Mouse (Mus musculus) gastrocnemius, adult 2 months (tissue): ENCODE results near the gene Als2. TPM values are rescaled to one million over a fixed set of nuclear protein-coding genes. Genes with fewer than 3 reads are reported as not detected.

Source experiments
- DNase-seq: peaks from one replicate; pipeline ENCODE4 v3.0.0; 2022
- H3K27ac ChIP-seq: fragments of 200-600 bp; 2 replicates; pipeline ENCODE4 v1.8.1; 2022; ENCODE audit warnings: mild to moderate bottlenecking
- H3K4me3 ChIP-seq: fragments of 200-600 bp; 2 replicates; pipeline ENCODE4 v1.8.1; 2022; ENCODE audit warnings: mild to moderate bottlenecking, moderate library complexity
- CTCF ChIP-seq: fragments of 200-600 bp; IDR thresholded peaks from 2 replicates; pipeline ENCODE4 v1.8.1; 2022; ENCODE audit warnings: antibody characterized with exemption, mild to moderate bottlenecking, moderate library complexity
- intact Hi-C: fragments of 180-260 bp; cut with DNase I; formaldehyde crosslinking; loops from one replicate; pipeline ENCODE4 v1.15.1; 2025
- total RNA-seq, 2 experiments: library from RNA; stranded (reverse); gene quantifications; 2 replicates each; pipeline ENCODE4 v1.2.3; 2021

The Als2 gene
- total RNA-seq, 2 experiments from 2014 or later = 17.3 to 17.8 TPM

DNA sequence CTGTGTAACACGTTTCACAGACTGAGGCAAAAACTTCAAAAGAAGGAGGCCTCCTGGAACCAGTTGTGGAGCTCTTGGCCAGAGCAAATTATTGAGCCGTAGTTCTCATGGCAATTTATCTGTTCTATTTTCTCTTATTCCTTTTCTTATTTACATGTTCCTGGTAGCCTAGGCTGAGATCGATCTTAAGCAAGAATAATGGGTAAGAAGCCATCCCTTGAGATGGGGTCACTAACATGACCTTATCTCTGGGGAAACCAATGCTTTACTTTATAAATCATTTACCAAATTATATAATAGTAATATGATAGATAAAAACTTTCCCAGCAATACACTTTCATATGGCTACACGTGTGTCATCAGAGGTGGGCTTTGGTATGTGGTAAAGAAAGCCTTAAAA lies 84.7 kb downstream of the Als2 start:
- no peak for TF ChIP-seq CTCF

GRCm38 (mm10) chr1:59150542-59150941 lies 86.5 kb downstream of the Als2 start:
- no peak for DNase-seq
- intact Hi-C loops = no loop called here
- H3K27ac ChIP-seq = no peak overlapping the region
- H3K4me3 ChIP-seq = no peak overlapping the region
- no peak for TF ChIP-seq CTCF

More for the DNA sequence above, 84.7 kb downstream of the Als2 start:
- no peak for DNase-seq
- intact Hi-C loops = no loop called here
- no peak overlapping the region for H3K4me3 ChIP-seq
- H3K27ac ChIP-seq = no peak overlapping the region

DNA sequence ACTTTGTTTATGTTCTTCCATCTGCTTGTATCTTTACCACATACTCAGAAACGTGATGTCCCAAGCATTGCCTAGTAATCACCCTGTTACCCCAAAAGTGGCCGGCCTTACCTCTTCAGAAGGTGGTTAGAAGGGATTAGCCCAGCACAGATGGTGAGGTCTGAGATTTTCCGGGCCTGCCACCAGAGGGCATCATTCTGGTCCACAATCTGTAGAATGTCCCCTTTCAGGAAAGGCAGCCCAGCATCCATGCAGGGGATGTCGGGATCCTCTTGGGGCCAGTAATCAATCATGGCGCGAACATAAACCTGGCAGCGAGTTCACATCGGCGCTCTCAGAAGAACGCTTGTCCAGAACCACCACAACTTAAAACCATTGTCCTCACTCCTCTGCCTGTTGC lies 92.5 kb downstream of the Als2 start:
- intact Hi-C loops = loop anchor here (2.0 kb wide), 1 partner anchor 94 kb away; no protein-coding TSS in a partner anchor
- H3K27ac ChIP-seq = no peak overlapping the region

DNA sequence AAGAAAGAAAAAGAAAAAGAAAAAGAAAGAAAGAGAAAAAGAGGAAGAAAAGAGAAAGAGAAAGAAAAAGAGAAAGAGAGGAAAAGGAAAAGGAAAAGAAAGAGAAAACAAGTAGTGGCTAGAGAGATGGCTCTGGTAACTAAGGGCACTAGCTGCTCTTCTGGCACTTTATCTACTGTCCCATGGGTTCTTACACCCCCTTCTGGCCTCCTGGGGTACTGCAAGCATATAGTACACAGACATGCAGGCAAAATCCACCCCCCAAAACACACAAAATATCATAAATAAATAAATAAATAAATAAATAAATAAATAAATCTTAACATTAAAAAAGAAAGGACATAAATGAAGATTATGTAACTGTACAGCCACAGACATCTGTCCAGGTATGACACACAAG lies 94.2 kb downstream of the Als2 start:
- Histone ChIP-seq H3K4me3 (no peak overlapping the region), H3K27ac (no peak overlapping the region)
- peak; percentile 79 for TF ChIP-seq CTCF
- intact Hi-C loops = loop anchor here (1.0 kb wide), 1 partner anchor 373 kb away; no protein-coding TSS in a partner anchor
- peak; percentile 65 for DNase-seq

More for the DNA sequence above, 92.5 kb downstream of the Als2 start:
- H3K4me3 ChIP-seq = no peak overlapping the region
- DNase-seq = peak; percentile 32
- peak; percentile 58 for TF ChIP-seq CTCF

- Histone ChIP-seq H3K27ac (no peak overlapping the region), H3K4me3 (no peak overlapping the region)
- no peak for TF ChIP-seq CTCF
- intact Hi-C loops = no loop called here
- no peak for DNase-seq
Observed at GRCm38 (mm10) chr1:59134419-59134818, 102.6 kb downstream of the Als2 start.

DNA sequence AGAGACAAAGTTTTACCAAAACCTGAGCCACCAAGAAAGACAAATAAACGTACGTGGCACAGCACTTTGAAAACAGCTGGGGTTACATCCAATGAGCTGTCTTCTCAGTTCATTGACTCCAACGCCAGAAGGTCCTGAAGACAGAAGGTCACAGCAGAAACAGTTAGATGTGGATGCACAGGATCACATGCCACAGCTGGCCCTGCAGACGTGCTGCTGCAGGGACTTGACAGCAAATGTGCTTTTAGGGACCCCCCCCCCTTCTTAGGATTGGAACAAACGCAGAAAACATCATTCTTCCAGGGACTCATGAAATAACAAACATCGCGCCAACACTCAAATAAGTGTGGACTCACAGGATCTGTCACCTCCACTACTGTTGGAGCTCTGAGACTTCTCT lies 108.2 kb downstream of the Als2 start:
- TF ChIP-seq CTCF = no peak
- intact Hi-C loops = no loop called here
- DNase-seq = no peak
- no peak overlapping the region for H3K4me3 ChIP-seq
- no peak overlapping the region for H3K27ac ChIP-seq

DNA sequence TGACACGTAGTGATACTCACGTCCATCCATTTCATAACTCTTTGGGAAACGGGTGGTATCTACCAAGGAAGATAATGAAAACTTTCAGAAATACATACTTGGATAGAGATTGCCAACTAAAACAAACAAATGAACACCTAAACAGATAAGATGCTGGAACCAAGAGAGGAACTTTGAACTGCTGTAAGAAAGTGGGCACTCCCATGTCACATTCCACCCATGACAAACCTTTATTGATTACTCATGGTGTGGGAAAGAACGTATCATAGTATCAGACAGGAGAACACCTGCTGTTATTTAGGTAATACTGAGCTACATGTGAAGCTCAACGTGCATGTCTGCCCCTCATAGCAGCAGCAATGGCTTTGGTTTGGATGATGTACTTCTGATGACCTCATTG lies 111.5 kb downstream of the Als2 start:
- H3K4me3 ChIP-seq = no peak overlapping the region
- intact Hi-C loops = no loop called here
- no peak for TF ChIP-seq CTCF
- no peak overlapping the region for H3K27ac ChIP-seq
- DNase-seq = no peak

DNA sequence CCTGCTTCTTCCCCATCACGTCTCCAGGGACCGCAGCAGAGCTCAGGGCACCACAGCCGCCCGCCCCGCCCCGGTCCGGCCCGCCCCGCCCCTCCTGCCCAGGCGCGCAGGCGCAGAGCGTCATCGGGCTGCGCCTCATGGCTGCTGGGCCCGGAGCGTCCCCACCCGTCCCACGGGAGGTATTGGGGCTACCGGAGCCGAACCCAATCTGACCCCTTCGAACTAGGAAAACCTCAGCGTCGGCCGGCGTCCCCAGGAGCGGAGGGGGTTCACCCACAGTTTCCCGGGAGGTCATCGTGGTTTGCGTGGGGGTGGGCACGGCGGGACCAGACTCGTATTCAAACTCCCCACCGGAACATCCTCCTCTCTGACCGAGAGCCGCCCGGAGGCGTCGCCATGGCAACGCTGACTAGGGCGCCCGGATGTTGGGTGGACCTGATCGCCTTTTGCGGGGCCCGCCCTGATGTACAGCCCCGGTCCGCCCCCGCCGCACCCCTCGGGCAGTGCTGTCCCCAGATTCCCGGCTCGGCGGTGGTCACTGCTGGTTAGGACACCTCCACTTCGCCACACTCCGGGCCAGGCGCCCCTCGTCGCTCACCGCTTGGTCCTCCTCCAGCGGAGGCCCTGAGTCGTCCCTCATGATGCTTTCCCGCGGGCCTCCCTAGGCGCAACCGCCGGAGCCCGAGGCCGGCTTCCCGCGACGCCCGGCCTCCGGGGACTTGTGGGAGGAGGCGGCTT lies 117.1 kb downstream of the Als2 start, which contains the start of gene Tmem237:
TSS of gene Tmem237 (minus strand) at position 689 of the 738 bp plus-strand sequence.
- Histone ChIP-seq H3K4me3 (peak within 1 kb of the TSS; percentile 90), H3K27ac (peak within 1 kb of the TSS; percentile 87)
- TF ChIP-seq CTCF = no peak
- DNase-seq = peak; percentile 95
- intact Hi-C loops = no loop called here

Other genes starting within 250 kb of the Als2 start
- gene C2cd6, start 142.3 kb downstream of the Als2 start, total RNA-seq = not detected
- 1 to 10 TPM; 3.5 to 4.1 TPM for gene Tmem237, start 116.8 kb downstream of the Als2 start, total RNA-seq
- gene Mpp4, start 73.8 kb downstream of the Als2 start, total RNA-seq = under 1 TPM in 1 of 2 experiments, not detected in 1; 0.22 TPM
- gene Cdk15, start 19.7 kb upstream of the Als2 start, total RNA-seq = under 1 TPM in 1 of 2 experiments, not detected in 1; 0.14 TPM
- 10 to 100 TPM; 21.6 to 42.4 TPM for gene Fzd7, start 245.2 kb upstream of the Als2 start, total RNA-seq